Mouse (Mus musculus) embryonic fibroblast, embryonic 13.5 days (primary cell): ENCODE measurements around the gene Fahd2a.

Experiments
- CTCF ChIP-seq: IDR thresholded peaks from 2 replicates; pipeline ENCODE4 v1.5.1; 2011; ENCODE audit warnings: mild to moderate bottlenecking, control low read depth, low read length, moderate library complexity, borderline replicate concordance; ENCODE audit not compliant: insufficient read depth
- POLR2A ChIP-seq: IDR thresholded peaks from 2 replicates; pipeline ENCODE4 v1.6.1; 2011; ENCODE audit warnings: low read depth, mild to moderate bottlenecking, control low read depth, low read length, moderate library complexity

GRCm38 (mm10) chr2:127411126-127411525, 33.2 kb downstream of the Fahd2a start:
- TF ChIP-seq CTCF (no peak), POLR2A (no peak)
